Mouse (Mus musculus): ENCODE measurements at regions not wholly inside any gene's neighbourhood (a gene's known extent, or its start where the extent isn't known, plus 50 kb on each side); places are given as distances from the start of the nearest gene placed in this dataset.
A peak's percentile ranks its signal among the peaks of the same experiment; 100 is the strongest.

DNA sequence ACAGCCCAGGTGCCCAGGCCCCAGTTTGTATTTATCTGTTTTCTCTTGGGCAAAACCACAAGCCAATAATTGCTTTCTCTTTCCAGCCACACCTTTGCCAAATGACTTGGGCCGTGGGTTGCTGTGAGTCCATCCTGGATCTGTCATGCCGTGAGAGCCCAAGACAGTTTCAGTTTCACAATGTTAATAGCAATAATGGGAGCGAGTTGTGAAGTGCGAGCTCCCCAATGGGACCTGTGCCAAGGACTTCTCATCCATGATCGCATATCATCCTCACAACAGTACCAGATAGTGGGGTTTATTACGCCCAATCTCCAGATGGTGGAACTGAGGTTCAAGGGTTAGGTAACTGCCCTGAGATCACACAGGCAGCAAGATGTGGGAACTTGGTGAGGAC is 142.2 kb downstream of the Gm10260 start:
- peak; percentile 44 for ATAC-seq (replicated peaks; ENCODE audit: poor library complexity)

DNA sequence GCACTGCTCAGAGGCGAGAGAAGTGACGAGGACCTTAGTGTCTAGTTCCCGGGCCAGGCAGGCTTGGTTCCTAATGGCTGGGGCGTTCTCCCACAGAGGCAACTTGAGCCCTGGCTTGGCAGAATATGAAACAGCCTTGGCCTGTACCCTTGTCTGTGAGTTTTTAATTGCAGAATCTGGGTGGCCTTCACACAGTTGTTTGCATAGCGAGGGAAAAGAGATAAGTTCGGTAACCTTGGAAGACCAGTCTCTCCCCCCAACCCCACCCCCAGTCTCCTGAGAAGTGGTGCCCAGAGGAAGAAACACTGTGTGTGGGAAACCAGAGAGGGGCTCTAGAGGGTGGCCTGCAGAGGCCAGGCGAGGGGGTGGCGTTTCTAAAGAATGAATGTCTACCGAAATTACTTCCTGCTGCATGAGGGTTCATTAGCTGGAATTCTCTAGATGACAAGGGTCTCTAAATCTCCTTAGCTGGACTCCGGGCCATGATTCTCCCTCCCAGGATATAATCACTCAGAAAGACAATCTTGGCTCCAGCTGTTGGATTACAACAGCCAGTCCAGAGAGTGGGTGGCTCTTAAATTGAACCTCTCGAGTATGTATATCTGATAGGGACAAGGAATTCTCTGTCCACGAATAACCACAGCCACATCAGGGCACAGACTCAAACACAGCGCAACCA is 142.8 kb downstream of the Gm10260 start:
- no peak for ATAC-seq (replicated peaks; ENCODE audit: poor library complexity)

DNA sequence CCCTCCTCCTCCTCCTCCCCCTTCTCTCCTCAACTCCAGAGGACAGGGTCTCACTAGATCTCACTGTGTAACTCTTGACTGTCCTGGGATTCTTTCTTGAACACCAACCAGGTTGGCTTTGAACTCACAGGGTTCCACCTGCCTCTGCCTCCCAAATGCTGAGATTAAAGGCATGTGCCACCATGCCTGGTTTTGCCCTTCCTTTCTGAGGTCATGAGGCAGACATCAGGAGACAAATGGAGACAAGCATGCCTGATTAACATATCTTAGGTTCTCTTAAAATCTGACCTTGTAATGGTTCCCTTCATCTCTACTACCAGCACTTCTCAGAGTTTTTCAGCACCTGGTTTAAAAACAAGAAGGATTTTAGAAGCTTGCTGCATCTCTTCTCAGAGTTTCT is 143.5 kb downstream of the Gm10260 start:
- no peak for ATAC-seq (replicated peaks; ENCODE audit: poor library complexity)

DNA sequence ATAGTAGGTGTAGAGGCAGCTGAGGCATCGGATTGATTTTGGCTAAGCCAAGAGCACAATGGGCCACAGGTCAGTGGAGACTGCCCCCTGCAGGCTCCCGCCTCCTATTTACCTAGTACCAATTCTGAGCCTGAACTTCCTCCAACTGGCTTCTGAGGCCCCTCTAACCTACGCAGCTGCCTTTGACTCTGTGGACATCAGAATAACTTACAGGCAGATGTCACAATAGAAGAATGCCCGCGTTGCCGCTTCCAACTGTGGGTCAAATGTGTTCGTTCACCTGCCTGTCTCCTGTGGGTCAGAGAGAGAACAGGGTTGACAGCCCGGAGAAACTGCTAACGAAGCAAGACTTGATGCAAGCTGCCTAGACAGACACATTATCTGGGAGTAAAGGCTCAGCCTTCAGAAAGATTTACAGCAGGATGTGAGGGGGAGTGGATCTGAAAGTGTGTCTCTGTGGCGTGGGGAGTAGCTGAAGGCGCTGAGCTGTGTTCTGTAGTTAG is 153.2 kb downstream of the Gm10260 start:
- peak; percentile 91 for ATAC-seq (replicated peaks; ENCODE audit: poor library complexity)

DNA sequence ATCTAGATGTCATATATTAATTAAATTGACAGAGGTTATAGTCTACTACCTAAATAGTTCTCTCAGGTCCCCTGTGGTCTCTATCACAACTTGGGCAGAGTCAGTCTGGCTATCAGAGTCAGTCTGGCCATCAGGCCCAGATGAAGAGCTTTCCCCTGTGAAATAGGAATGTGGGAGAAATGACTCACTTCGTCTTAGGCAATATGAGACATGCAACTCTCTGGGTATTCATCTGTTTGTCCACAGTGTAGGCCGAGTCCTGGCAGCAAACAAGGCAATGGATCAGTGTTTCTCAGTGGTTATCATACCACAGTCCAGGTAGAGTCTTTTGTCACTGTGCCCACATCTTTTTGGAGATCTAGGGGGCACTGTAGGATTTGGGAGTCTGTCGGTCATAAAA is 156.0 kb downstream of the Gm10260 start:
- no peak for ATAC-seq (replicated peaks; ENCODE audit: poor library complexity)

DNA sequence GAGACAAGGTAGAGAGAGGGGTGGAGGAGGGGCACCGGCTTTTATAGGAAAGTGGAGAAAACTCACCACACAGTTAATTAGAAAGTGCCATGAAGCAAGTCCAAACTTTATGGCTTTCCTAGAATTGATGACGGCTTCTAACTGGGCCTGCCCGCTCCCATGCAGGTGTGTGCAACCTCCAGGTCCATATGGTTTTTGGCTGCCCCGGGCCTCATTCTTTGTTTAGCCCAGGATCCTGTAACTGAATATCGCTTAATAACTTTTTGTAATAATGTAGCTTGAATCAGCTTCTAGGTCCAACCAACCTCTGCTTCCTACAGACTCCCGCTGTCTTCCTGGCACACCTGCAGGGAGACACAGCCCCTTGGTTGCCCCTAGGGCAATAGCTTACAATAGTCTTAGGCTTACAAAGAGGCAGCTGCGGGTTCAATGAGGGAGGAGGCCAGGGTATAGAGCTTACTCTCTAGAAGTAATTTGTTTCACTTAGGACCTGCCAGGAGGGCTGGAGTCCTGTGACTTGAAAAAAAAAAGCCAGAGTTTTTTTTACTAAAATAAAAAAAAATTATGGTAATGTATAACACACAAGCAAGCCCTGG is 159.2 kb downstream of the Gm10260 start:
- no peak for ATAC-seq (replicated peaks; ENCODE audit: poor library complexity)

DNA sequence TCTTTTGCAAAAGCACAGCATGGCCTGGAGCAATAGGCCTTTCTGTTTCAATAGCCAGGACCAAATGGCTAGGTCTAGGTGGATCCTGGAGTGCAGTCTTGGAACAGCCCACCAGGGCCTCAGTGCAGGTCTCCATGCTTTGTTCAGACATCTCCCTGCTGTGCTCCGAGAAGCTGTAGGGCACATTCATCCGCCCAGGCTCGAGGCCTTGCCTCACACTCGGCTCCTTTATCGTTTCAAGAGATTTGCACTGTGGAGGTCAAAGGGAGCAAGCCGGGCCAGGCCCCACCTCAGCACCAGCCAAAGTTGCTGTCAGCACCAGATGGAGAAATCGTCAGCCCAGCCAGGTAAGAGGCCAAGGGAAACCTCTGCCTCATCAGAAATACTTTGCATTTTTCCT is 160.3 kb downstream of the Gm10260 start:
- ATAC-seq (replicated peaks; ENCODE audit: poor library complexity): no peak

DNA sequence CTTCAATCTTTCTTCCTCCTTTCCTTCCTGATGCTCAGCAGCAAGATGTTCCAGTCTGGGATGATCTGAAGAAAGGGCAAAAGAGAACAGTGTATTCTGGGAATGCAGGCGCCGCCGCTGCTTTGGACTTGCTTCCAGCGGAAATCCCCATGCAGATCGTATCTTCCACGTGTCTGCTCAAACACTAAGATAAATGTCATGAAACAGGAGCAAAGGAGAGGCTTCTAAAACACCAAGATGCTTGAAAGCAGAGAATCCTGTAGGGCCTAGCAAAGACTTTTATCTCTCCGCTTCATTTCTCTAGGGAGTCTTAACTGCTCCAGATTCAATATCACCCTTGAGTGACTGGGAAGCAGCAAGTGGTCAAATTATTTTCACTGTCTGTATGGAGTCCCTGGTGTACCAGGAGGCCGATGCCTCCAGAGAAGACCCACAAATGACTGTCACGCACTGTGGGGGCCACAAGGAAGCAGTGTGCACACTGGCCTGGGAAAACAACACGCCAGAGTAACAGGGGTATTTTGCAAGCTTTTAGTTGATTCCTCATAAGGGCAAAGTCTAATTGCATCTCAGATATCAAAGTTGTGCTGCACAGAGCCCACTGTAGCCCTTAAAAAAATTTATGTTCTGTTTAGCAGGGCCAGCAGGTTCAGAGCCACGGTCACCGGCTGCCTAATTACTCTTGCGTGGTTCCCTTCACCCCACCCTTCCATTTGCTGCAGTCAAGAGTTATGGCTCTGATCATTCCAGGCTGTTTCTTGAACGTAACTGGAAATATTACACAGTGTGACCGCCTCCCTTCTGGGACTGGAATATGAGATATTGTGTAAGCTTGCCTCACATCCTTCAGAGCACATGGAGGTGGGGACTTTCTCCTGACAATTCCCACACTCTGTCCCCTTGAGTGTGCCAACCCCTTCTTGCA is 161.7 kb downstream of the Gm10260 start:
- ATAC-seq (replicated peaks; ENCODE audit: poor library complexity): no peak

DNA sequence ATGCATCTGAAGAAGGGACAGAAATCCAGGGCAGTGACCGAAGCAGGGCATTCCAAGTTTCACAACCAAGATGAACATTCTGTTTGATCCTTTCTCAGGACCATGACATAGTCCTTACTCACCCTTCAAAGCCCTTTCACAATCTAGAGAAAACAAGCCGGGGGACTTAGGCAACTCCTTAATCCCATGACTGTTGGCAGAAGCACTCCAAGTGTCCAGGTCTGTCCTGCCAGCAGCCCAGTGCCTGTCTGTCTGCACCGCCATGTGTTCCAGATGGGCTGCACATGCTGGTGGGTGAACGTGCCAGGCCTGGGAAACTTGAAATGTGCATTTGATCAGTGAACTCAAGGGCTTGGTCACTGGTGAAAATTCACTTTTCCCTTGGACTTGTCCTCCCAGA is 165.6 kb downstream of the Gm10260 start:
- ATAC-seq (replicated peaks; ENCODE audit: poor library complexity): no peak

DNA sequence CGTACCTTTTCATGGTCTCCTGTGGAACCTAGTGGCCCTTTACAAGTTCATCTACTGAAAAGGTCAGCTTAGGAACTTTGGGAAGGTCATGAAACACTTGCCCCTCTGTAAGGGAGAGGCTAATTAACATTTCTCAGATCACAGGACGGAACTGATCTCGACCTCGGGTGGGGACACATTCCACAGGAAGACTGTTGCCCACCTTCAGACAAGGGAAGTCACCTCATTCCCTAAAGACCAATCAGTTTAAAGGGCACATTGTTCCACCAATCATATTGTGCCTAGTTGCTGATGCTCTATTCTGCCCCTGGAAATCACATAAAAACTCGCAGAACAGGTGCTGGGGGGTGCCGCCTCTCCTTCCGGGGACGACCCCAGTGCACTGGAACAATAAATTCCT is 170.8 kb downstream of the Gm10260 start:
- ATAC-seq (replicated peaks; ENCODE audit: poor library complexity): no peak

DNA sequence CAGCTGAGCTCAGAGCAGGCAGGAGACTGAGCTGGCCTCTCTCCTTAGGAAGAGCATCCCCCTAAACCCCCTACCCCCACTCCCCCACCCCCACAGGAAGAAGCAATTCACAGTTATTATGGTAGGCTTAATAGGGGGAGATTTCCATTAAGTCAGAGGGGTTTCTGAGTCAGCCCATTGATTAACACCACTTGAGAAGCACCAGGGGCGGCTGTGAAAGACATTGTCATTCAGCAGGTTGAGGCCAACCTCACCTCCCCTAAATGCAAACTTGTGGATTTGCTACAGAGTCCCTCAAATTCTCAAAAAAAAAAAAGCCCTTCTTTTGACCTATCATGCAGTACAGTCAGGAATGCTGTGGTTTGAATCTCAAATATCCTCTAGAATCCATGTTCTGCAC is 172.3 kb downstream of the Gm10260 start:
- no peak for ATAC-seq (replicated peaks; ENCODE audit: poor library complexity)

DNA sequence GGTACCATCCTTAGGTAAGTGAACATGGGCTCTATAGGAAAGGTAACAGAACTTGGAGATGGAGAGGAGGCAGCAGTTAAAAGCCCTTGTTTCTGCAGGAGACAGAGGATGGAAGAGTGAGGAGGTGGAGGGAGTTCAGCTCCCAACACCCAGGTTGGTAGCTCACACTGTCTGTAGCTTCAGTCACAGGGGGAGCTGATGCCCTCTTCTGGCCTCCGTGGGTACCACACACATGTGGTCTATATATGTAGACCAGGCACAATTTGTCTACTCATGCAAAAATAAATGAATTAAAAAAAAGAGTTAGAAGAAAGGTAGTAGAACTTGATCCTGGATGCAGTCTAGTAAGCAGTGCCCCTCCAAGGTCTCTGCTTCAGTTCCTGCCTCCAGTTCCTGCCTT is 173.3 kb downstream of the Gm10260 start:
- peak; percentile 63 for ATAC-seq (replicated peaks; ENCODE audit: poor library complexity)

DNA sequence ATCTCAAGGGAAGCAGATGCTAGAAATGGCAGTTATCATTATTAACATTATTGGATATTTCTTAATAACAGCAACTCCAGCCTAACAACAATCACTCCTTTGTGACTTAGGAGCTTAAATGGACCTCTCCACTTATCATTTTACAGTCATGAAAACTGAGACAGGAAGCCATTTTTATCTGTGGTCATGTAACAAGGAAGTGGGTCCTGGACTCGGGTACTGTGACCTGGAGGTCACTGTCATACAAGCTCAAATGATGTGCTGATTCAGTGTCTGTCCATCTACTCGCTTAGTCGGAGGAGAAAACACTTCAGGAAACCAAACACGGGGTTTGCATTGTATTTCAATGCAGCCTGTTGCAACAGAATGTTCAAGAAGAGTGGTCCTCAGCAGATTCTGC is 176.4 kb downstream of the Gm10260 start:
- ATAC-seq (replicated peaks; ENCODE audit: poor library complexity): peak; percentile 38

DNA sequence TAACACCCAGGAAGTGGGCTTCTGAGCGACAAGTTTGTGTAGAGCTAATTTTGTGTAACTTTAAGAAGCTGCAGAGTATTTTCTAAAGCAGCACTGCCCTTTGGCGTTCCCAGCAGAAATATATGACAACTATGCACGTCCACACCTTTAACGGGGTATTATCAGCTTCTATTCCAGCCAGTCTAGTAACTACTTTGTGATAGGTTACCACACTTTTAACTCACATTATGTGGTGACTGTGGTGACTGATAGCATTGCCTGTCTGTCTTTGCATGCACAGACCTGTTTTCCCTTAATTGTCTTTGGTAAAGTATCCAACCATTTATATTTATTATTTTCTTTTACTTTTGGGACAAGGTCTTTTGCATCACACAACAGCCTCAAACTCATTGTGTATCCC is 179.1 kb downstream of the Gm10260 start:
- peak; percentile 65 for ATAC-seq (replicated peaks; ENCODE audit: poor library complexity)

DNA sequence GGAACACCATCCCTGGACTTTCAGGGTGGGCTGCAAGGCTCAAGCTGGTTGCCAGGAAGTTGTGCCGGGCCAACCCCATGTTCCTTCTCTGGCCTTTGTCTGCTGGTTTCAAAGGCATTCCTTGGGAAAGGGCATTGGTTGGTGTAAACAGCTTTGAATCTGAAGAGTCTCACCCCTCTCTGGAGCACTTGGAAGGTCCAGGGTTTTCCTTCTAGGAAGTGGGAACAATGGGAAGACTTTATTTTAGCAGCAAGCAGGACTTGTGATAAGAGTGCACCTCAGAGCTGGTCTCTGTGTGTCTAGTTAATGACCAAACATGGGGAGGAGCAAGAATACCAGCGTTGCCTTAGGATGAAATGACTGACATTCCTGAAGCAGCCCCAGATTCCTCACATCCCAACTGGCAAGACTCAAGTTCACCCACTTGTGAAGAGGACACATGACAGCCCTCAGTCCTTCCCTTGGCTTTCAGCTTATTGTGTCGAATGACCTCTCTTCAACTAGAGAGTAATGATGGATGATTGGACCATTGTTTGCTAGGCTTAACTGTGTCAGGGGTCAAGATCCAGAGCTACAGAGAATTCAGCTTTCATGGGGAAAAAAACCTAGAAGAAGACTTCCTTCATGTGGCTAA is 180.1 kb downstream of the Gm10260 start:
- no peak for ATAC-seq (replicated peaks; ENCODE audit: poor library complexity)

DNA sequence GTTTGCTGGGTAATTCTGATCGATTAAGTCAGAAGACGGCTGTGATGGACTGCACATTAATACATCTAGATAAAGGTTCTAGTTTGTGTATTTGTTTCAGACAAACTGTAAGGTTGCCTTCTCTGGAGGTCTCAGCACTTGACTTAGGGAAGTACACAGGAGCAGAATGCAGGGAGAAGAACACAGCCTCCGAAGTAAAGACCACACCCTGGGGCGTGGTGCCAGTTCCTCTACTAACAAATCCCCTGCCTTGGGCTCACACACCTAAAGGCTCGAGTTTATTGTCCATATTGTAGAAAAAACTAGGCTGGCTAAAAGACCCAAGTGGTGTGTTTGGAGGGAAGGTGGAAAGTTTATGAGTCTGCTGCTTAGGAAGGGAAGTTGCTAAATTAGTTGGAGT is 181.8 kb downstream of the Gm10260 start:
- peak; percentile 49; the same call in 1 of the 2 replicates for ATAC-seq (replicated peaks; ENCODE audit: poor library complexity)

DNA sequence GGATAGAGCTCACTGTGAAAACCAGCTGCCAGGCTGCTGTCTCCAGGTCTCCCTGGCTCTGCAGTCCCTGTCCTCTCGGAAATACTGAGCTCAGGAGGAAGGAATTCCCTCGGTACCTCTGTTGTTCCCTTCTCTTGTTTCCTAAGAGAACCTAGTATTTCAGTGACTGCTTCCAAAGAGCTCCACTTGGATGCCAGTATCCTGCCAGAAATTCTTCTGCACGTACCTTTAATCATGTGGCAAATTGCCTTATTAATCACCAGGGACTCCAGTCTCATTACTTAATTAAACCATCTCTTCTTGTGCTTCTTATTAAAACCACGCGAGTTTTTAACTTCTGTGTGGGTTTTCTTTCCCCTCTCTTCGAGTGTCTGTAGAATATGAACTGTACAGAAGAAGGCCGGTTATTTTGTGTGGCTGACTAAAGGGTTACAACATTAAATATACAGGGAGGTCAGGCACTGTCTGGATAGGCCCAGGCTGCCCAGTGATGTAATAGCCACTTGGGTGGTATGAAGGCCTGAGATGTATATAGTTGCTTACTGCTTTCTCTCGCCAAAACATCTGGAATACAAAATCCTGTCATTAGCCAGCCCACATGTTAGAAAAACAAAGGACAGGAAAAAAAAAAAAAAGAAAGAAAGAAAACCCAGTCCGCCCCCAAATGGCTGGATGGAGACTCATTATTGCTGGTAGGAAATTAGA is 183.2 kb downstream of the Gm10260 start:
- ATAC-seq (replicated peaks; ENCODE audit: poor library complexity): no peak

DNA sequence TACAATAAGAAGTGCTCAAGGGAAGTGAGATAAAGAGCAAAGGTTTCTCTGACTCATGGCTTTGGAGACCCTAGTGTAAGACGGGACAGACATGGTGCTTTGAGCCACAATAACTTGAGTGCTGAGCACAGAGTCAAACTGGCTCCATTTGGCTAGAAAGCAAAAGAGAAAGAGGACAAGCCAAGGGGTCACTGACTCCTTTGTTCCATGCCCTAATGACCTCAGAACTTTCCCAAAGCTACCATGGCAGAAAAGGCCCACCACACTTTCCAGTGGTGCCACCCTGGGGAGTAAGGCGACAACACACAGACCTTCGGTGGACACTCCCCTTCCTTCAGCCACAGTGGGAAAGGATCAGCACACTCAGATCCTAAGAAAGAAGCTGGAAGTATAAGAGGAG is 186.8 kb downstream of the Gm10260 start:
- ATAC-seq (replicated peaks; ENCODE audit: poor library complexity): no peak

DNA sequence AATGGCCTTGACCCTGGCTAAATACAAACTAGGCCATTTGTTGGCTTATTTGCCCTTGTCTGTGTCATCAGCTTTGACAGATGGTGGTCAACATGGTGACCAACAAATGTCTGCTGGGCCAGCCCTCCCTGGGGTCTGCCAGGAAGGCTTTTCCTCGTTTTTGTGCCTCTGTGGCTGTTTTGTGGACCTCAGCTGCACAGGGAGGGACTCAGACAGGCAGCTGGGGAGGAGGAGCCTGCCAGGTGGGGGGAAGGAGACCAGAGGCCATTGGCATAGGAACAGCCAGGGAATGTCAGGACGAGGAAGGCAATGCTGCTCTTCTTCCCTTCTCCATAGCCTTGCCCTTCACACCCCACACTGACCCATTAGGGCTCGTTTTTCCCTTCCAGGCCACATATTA is 188.1 kb downstream of the Gm10260 start:
- ATAC-seq (replicated peaks; ENCODE audit: poor library complexity): no peak

DNA sequence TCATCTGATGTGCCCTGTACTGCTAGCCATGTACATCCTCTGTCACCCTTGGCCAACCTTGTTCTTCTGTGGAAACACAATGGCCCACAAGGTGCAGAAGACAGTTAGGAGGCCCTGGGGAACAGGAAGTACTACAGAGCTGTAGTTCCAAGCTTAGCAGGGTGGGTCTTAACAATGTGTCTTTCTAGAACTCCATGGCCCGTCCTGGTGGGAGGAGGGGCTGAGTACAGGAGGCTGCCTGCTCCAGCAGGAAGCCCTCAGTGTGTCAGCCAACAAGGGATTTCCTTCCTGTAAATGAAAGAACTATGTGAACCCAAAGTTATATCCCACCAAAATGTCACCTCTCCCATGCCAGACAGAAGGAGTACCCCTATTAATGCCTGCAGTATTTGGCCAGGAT is 190.4 kb downstream of the Gm10260 start:
- peak; percentile 38; the same call in 1 of the 2 replicates for ATAC-seq (replicated peaks; ENCODE audit: poor library complexity)

DNA sequence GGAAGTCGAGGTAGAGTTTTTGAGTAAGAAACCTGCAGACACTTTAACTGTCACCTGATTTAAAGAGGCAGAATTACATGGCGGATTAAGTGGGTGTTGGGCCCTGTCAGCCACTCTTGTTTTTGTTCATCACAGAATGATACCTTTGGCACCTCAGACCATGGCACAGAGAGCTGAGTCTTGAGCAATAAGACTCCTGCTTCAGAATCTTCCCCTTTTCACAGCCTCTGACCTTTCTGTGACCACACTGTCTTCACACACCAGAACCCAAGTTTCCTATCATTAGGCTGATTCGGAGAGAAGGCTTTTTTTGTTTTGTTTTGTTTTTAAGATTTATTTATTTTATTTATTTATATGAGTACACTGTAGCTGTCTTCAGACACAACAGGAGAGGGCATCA is 192.8 kb downstream of the Gm10260 start:
- peak; percentile 72; the same call in 1 of the 2 replicates for ATAC-seq (replicated peaks; ENCODE audit: poor library complexity)

Measured in megakaryocyte progenitor cell, adult 5-6 weeks (primary cell).